Mouse (Mus musculus) lung, embryonic 14.5 days (tissue): Measurements from ENCODE around the gene Gm2075. TPM values are rescaled to one million over a fixed set of nuclear protein-coding genes. Genes with fewer than 3 reads are reported as not detected.

Source experiments
- polyA plus RNA-seq: library from polyadenylated mRNA; unstranded; fragments of >200 nt; fragmentation: Nextera tagmentation; extraction: Ambion mirVana; gene quantifications from 2 replicates; pipeline ENCODE4 v1.2.1, GENCODE M21; 2014

The Gm2075 gene
- polyA plus RNA-seq, 1 experiment from 2014 or later = not detected

Other genes starting within 250 kb of the Gm2075 start
- not detected in 2 replicates for gene Gm21319, start 236.1 kb upstream of the Gm2075 start, polyA plus RNA-seq
- not detected in 2 replicates for gene Gm21936, start 216.3 kb upstream of the Gm2075 start, polyA plus RNA-seq
- not detected in 2 replicates for gene BB287469, start 195.3 kb upstream of the Gm2075 start, polyA plus RNA-seq
- not detected in 2 replicates for gene Gm2001, start 169.5 kb upstream of the Gm2075 start, polyA plus RNA-seq
- gene Gm2016, start 137.8 kb upstream of the Gm2075 start, polyA plus RNA-seq = not detected in 2 replicates
- not detected in 2 replicates for gene Gm2022, start 116.5 kb upstream of the Gm2075 start, polyA plus RNA-seq
- gene Gm2035, start 92.0 kb upstream of the Gm2075 start, polyA plus RNA-seq = not detected in 2 replicates
- not detected in 2 replicates for gene Gm2042, start 57.8 kb upstream of the Gm2075 start, polyA plus RNA-seq
- not detected in 2 replicates for gene Gm6803, start 6.9 kb downstream of the Gm2075 start, polyA plus RNA-seq
- not detected in 2 replicates for gene Gm2056, start 15.2 kb downstream of the Gm2075 start, polyA plus RNA-seq
- gene Gm16368, start 71.8 kb downstream of the Gm2075 start, polyA plus RNA-seq = not detected in 2 replicates
- gene Gm10436, start 170.3 kb downstream of the Gm2075 start, polyA plus RNA-seq = not detected in 2 replicates
- gene Gm8332, start 238.3 kb downstream of the Gm2075 start, polyA plus RNA-seq = not detected in 2 replicates